Mouse (Mus musculus) megakaryocyte progenitor cell, adult 5-6 weeks (primary cell): ENCODE measurements around the gene Gjb6. TPM values are rescaled to one million over a fixed set of nuclear protein-coding genes. Genes with fewer than 3 reads are reported as not detected.

ENCODE experiments used
- ATAC-seq: replicated peaks from 2 replicates; pipeline ENCODE4 v1.8.0; 2016; ENCODE audit warnings: mild to moderate bottlenecking, moderate TSS enrichment, inconsistent platforms; ENCODE audit not compliant: poor library complexity
- total RNA-seq, 2 experiments: library from RNA; stranded (forward) in 1 of 2; stranded (reverse) in 1 of 2; fragments of 157-497, 149-512 nt in 1 of 2; fragments of 200-1000 nt in 1 of 2; gene quantifications; 2 replicates each; pipeline versions ENCODE4 v1.2.3 to v1.2.4; 2015 to 2017

The Gjb6 gene
- total RNA-seq, 2 experiments from 2014 or later, result not detected

GRCm38 (mm10) chr14:57089107-57089506 is 44.3 kb downstream of the Gjb6 start:
- ATAC-seq, result no peak

DNA sequence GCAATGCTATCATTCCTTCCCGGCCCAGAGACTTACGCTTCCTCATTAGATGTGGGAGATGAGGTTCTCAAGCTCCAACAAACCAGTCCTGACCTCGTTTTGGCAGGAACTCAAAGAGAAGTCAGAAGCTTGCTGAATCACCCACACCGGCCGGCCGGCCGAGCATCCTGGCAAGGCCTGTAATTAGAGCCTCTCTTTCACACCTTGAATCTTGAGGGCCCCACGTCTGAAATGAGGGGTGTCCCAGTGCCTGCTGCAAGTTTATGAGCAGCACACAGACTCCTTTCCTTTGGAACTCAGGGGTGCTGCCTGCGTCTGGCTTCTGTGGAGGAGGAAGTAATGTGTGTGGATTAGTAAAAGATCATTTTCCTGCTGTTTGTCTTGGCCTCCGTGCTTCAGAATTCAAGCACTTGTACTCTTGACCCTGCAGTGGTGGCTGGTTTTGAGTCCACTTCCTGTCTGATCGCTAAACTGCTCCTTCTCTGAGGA is 49.2 kb downstream of the Gjb6 start:
- ATAC-seq, result no peak

DNA sequence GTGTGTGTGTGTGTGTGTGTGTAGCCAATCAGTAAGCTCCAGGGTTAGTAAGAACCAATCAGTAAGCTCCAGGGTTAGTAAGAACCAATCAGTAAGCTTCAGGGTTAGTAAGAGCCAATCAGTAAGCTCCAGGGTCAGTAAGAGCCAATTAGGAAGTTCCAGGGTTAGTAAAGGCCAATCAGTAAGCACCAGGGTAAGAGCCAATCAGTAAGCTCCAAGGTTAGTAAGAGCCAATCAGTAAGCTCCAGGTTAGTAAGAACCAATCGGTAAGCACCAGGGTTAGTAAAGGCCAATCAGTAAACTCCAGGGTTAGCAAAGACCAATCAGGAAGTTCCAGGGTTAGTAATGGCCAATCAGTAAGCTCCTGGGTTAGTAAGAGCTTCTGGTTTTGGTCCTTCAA is 50.5 kb downstream of the Gjb6 start:
- ATAC-seq, result no peak

DNA sequence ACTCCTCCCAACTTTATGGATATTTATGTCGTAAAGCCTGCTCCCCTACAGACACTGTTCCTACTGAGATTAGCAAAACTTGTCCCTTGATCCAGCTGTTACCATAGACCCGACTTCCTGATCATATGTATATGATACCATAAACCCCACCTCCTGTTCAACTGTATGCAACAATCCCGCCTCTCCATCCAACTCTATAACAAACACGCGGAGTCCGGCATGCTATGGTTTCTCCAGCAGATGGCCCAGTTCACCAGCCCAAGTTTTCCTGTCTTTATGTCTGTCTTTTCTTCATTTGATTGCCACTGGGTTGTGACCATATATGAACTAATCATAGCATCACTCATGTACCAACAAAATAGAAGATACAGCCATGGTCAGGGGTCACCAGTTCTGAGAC is 57.9 kb downstream of the Gjb6 start:
- no peak for ATAC-seq

Other genes with a start within 250 kb of the Gjb6 start
- gene Zmym2, start 247.0 kb downstream of the Gjb6 start, total RNA-seq (2015), result 68.5 and 70.2 TPM in 2 replicates
- 23.9 and 45.6 TPM in 2 replicates for gene Zmym2, start 247.0 kb downstream of the Gjb6 start, total RNA-seq (2017)
- gene Gja3, start 75.5 kb downstream of the Gjb6 start, total RNA-seq (2015), result not detected in 2 replicates
- gene Gja3, start 75.5 kb downstream of the Gjb6 start, total RNA-seq (2017), result not detected in 2 replicates
- 0.10 TPM in 1 of 2 replicates, not detected in the other for gene Gjb2, start 28.9 kb downstream of the Gjb6 start, total RNA-seq (2015)
- not detected in 2 replicates for gene Gjb2, start 28.9 kb downstream of the Gjb6 start, total RNA-seq (2017)
- gene Gm4491, start 17.7 kb downstream of the Gjb6 start, total RNA-seq (2015), result not detected in 2 replicates
- not detected in 2 replicates for gene Gm4491, start 17.7 kb downstream of the Gjb6 start, total RNA-seq (2017)